Mouse (Mus musculus) spleen, adult 2 months (tissue): ENCODE measurements at regions not wholly inside any gene's neighbourhood (a gene's known extent, or its start where the extent isn't known, plus 50 kb on each side); places are given as distances from the start of the nearest gene placed in this dataset.

Experiments
- CTCF ChIP-seq: fragments of 200-500 bp; IDR thresholded peaks from 2 replicates; pipeline ENCODE4 v1.5.1; 2011; ENCODE audit warnings: mild to moderate bottlenecking, inconsistent platforms; ENCODE audit not compliant: insufficient read depth, insufficient read length, insufficient replicate concordance; ENCODE audit errors: extremely low read depth
- POLR2A ChIP-seq: fragments of 200-500 bp; IDR thresholded peaks from 2 replicates; pipeline ENCODE4 v1.6.1; 2011; ENCODE audit warnings: low read depth, low read length, inconsistent platforms

GRCm38 (mm10) chr14:72817764-72818163 is 108.0 kb upstream of the Fndc3a start:
- TF ChIP-seq POLR2A (no peak), CTCF (no peak)
